In the genomic region with DNA sequence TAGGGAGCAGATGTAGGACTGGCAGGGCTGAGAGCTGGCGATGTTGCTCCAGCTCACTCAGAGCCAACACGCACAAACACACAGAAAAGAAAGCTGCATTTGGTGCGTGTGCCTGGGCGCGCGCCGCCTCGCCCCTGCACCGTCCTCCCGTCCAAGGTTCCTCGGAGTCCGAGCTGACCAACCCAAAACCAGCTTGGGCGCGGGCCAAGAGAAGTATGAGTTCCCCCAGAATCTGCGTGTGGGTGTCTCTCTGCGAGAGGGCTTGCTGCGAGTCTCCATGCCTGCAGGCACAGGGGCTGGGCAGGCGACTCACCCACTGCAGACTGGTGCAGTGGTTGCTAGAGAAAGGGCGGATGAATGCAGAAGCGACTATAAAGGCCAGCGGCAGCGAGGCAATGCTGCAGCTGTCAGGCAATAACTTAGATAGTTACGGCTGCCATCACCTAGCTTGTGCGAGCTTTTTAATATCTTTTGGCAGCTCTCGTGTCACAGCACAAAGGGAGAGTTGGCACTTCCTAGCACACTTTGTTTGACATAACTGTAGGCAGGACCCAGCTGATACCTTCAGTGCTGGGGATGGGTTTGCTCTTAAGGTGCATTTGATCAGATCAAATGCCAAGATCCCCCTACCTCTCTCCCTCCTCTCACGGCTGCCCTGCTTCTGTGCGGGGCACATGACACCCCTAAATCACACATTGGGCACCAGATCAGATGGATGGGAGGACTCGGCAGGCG, we compare ENCODE assay signal across 11 mouse cellular contexts.
DNase-seq lines count a peak whose midpoint lies in the region; ATAC-seq and TF ChIP-seq lines count a peak whose summit lies in the region.
"Had no signal": no experiment of that assay in that cellular context is flagged by ENCODE, and none has a peak within 500 bp of the region (broad histone marks: within the 10 kb centered on the region; RNA-seq: fewer than 3 reads in every experiment).

No protein-coding gene starts in this region.

- no peaks in the 10 kb centered on the region for H3K27me3 ChIP-seq in limb, embryonic 14.5 days (ENCODE audit: control insufficient read depth, insufficient read depth, low read length)
- H3K27me3 ChIP-seq in limb, embryonic 10.5 days (ENCODE audit: low read depth, poor library complexity, severe bottlenecking): no peaks in the 10 kb centered on the region
- H3K27me3 ChIP-seq in neural tube, embryonic 13.5 days: no peaks in the 10 kb centered on the region
- H3K27me3 ChIP-seq in liver, embryonic 11.5 days (replicated peaks; ENCODE audit: control insufficient read depth, insufficient read depth, low read length): no peaks in the 10 kb centered on the region
- H3K27me3 ChIP-seq: embryonic facial prominence, embryonic 12.5 days; heart, embryonic 12.5 days had no signal

- H3K4me2 ChIP-seq in limb, embryonic 14.5 days (replicated peaks; ENCODE audit: low read depth, low read length, severe bottlenecking): no peak overlapping the region
- H3K4me2 ChIP-seq in neural tube, embryonic 13.5 days: no peak overlapping the region; the same call in 1 of the 2 replicates
- H3K4me2 ChIP-seq in liver, embryonic 11.5 days: no peak overlapping the region
- H3K4me2 ChIP-seq: embryonic facial prominence, embryonic 12.5 days; heart, embryonic 12.5 days had no signal

- WGBS in limb, embryonic 14.5 days: 66% methylated on average over 29 of the region's 29 CpGs
- 84% methylated on average over 29 of the region's 29 CpGs for WGBS in limb, embryonic 10.5 days
- 61% methylated on average over 29 of the region's 29 CpGs for WGBS in neural tube, embryonic 13.5 days
- WGBS in liver, embryonic 11.5 days: 68% methylated on average over 29 of the region's 29 CpGs

- no peak for ATAC-seq in limb, embryonic 14.5 days (ENCODE audit: low FRiP score, low read depth)
- peak; percentile 45 for ATAC-seq in neural tube, embryonic 13.5 days (ENCODE audit: low read depth)
- ATAC-seq in liver, embryonic 11.5 days (replicated peaks; ENCODE audit: low FRiP score): no peak

- no peak overlapping the region for H3K9ac ChIP-seq in limb, embryonic 14.5 days (ENCODE audit: low read depth, low read length, severe bottlenecking)
- H3K9ac ChIP-seq in neural tube, embryonic 13.5 days: no peak overlapping the region
- H3K9ac ChIP-seq in liver, embryonic 11.5 days (ENCODE audit: low read depth, low read length): no peak overlapping the region
- H3K9ac ChIP-seq: embryonic facial prominence, embryonic 12.5 days; heart, embryonic 12.5 days had no signal

- H3K27ac ChIP-seq in gastrocnemius, adult 2 months: no peak overlapping the region
- no peak overlapping the region for H3K27ac ChIP-seq in limb, embryonic 14.5 days (replicated peaks; ENCODE audit: low read depth, low read length)
- H3K27ac ChIP-seq in limb, embryonic 10.5 days: no peak overlapping the region
- H3K27ac ChIP-seq in neural tube, embryonic 13.5 days (replicated peaks): peak overlapping the region; percentile 46; the same call in 1 of the 2 replicates
- no peak overlapping the region for H3K27ac ChIP-seq in liver, embryonic 11.5 days (ENCODE audit: low read depth, low read length)
- H3K27ac ChIP-seq: embryonic facial prominence, embryonic 12.5 days had no signal

- DNase-seq in gastrocnemius, adult 2 months: peak; percentile 24
- DNase-seq in gastrocnemius, adult 8-10 months (ENCODE audit: low spot score in 2 of 2): no peak
- peak; percentile 17 for DNase-seq in limb, embryonic 14.5 days (ENCODE audit: low spot score)
- DNase-seq in limb, embryonic 10.5 days (ENCODE audit: low spot score): no peak
- peak; percentile 23 for DNase-seq in brain, adult 2 months (ENCODE audit: low read depth, low spot score)
- no peak for DNase-seq in liver, embryonic 11.5 days (ENCODE audit: low spot score)
- DNase-seq in kidney, postnatal 14 days: no peak
- DNase-seq: lung, postnatal 10 days had no signal

- intact Hi-C loops in gastrocnemius, adult 2 months (cut with DNase I): no loop called here

- no peaks in the 10 kb centered on the region for H3K9me3 ChIP-seq in limb, embryonic 14.5 days (ENCODE audit: control insufficient read depth, low read length)
- no peaks in the 10 kb centered on the region for H3K9me3 ChIP-seq in limb, embryonic 10.5 days (replicated peaks)
- H3K9me3 ChIP-seq in neural tube, embryonic 13.5 days: no peaks in the 10 kb centered on the region
- H3K9me3 ChIP-seq in liver, embryonic 11.5 days (ENCODE audit: control insufficient read depth, low read length): no peaks in the 10 kb centered on the region
- H3K9me3 ChIP-seq: embryonic facial prominence, embryonic 12.5 days; heart, embryonic 12.5 days had no signal

- peak overlapping the region; percentile 49 for H3K4me3 ChIP-seq in gastrocnemius, adult 2 months
- H3K4me3 ChIP-seq in limb, embryonic 14.5 days (replicated peaks; ENCODE audit: low read length): no peak overlapping the region
- H3K4me3 ChIP-seq in limb, embryonic 10.5 days: no peak overlapping the region
- H3K4me3 ChIP-seq in neural tube, embryonic 13.5 days: no peak overlapping the region
- H3K4me3 ChIP-seq in liver, embryonic 11.5 days (ENCODE audit: low read depth, low read length): no peak overlapping the region
- H3K4me3 ChIP-seq: embryonic facial prominence, embryonic 12.5 days; heart, embryonic 12.5 days had no signal

- no peak for TF ChIP-seq CTCF in gastrocnemius, adult 2 months (IDR thresholded peaks at IDR 0.05)

- H3K4me1 ChIP-seq in limb, embryonic 14.5 days (ENCODE audit: control insufficient read depth, insufficient read depth, low read length): no peaks in the 10 kb centered on the region
- no peaks in the 10 kb centered on the region for H3K4me1 ChIP-seq in limb, embryonic 10.5 days
- peaks cover 27% of the 10 kb centered on the region for H3K4me1 ChIP-seq in neural tube, embryonic 13.5 days (replicated peaks)
- H3K4me1 ChIP-seq in liver, embryonic 11.5 days (replicated peaks; ENCODE audit: control insufficient read depth, insufficient read depth, low read length): 0 out of 2 replicates have a peak, but pooled peaks cover 2% of the 10 kb centered on the region
- H3K4me1 ChIP-seq: embryonic facial prominence, embryonic 12.5 days had no signal

- H3K36me3 ChIP-seq in limb, embryonic 14.5 days (ENCODE audit: control insufficient read depth, insufficient read depth, low read length): no peaks in the 10 kb centered on the region
- H3K36me3 ChIP-seq in limb, embryonic 10.5 days: no peaks in the 10 kb centered on the region
- no peaks in the 10 kb centered on the region for H3K36me3 ChIP-seq in neural tube, embryonic 13.5 days
- no peaks in the 10 kb centered on the region for H3K36me3 ChIP-seq in liver, embryonic 11.5 days (ENCODE audit: control insufficient read depth, insufficient read depth, low read length)
- H3K36me3 ChIP-seq: embryonic facial prominence, embryonic 12.5 days; heart, embryonic 12.5 days had no signal

- TF ChIP-seq POLR2A in limb, embryonic 14.5 days (IDR thresholded peaks at IDR 0.05; ENCODE audit: borderline replicate concordance, extremely low read depth, insufficient read depth, insufficient read length): no peak

Comparison
In these comparisons a context has a peak if more than half of its experiments do, and no peak if none do; other contexts are left out.
1. DNase-seq: peak in gastrocnemius, adult 2 months (single experiment), limb, embryonic 14.5 days (single experiment) and brain, adult 2 months (single experiment); none in gastrocnemius, adult 8-10 months (0 of 2), limb, embryonic 10.5 days (single experiment), liver, embryonic 11.5 days (single experiment) and kidney, postnatal 14 days (single experiment).